Mouse (Mus musculus) stomach, postnatal 0 days (tissue): ENCODE measurements around the gene Ssmem1. TPM values are rescaled to one million over a fixed set of nuclear protein-coding genes. Genes with fewer than 3 reads are reported as not detected.
A peak's percentile ranks its signal among the peaks of the same experiment; 100 is the strongest.

Experiments used
- ATAC-seq: fragments of 200-750 bp; cut with Nextera tagmentation; 2 replicates; pipeline ENCODE4 v1.8.0; 2017; ENCODE audit not compliant: low FRiP score, low TSS enrichment
- DNase-seq: peaks from one replicate; pipeline ENCODE4 v3.0.0-alpha.2; 2016; ENCODE audit warnings: low spot score
- H3K27ac ChIP-seq: fragments of 300-500 bp; sonication (generic); replicated peaks from 2 replicates; pipeline ENCODE4 v1.5.1; 2014; ENCODE audit warnings: mild to moderate bottlenecking, control low read depth
- H3K27me3 ChIP-seq: fragments of 300-500 bp; sonication (generic); 2 replicates; pipeline ENCODE4 v1.6.1; 2014; ENCODE audit warnings: low read length; ENCODE audit not compliant: control insufficient read depth, insufficient read depth
- H3K36me3 ChIP-seq: fragments of 300-500 bp; sonication (generic); 2 replicates; pipeline ENCODE4 v1.6.1; 2014; ENCODE audit warnings: low read length, mixed read lengths; ENCODE audit not compliant: control insufficient read depth, insufficient read depth
- H3K4me1 ChIP-seq: fragments of 300-500 bp; sonication (generic); replicated peaks from 2 replicates; pipeline ENCODE4 v1.6.1; 2014; ENCODE audit warnings: antibody characterized with exemption; ENCODE audit not compliant: control insufficient read depth, insufficient read depth
- H3K4me2 ChIP-seq: fragments of 300-500 bp; sonication (generic); replicated peaks from 2 replicates; pipeline ENCODE4 v1.6.1; 2014; ENCODE audit warnings: low read depth, mild to moderate bottlenecking, control low read depth, moderate library complexity
- H3K4me3 ChIP-seq: fragments of 300-500 bp; sonication (generic); 2 replicates; pipeline ENCODE4 v1.5.1; 2014; ENCODE audit warnings: low read depth, low read length, control low read depth
- H3K9ac ChIP-seq: fragments of 300-500 bp; sonication (generic); 2 replicates; pipeline ENCODE4 v1.6.1; 2014; ENCODE audit warnings: mild to moderate bottlenecking, low read length, control low read depth, mixed read lengths
- H3K9me3 ChIP-seq: fragments of 300-500 bp; sonication (generic); 2 replicates; pipeline ENCODE4 v1.6.1; 2016; ENCODE audit warnings: low read length; ENCODE audit not compliant: control insufficient read depth
- CTCF ChIP-seq: IDR thresholded peaks from 2 replicates; pipeline ENCODE4 v1.5.1; 2016; ENCODE audit warnings: antibody characterized with exemption, low read depth, mild to moderate bottlenecking, moderate library complexity
- EP300 ChIP-seq: optimal IDR thresholded peaks from 2 replicates; pipeline ENCODE3; 2016; ENCODE audit warnings: antibody characterized with exemption
- WGBS: fragments of 180-500 bp; shearing (Covaris S2); extraction: QIAGEN DNeasy Blood & Tissue Kit; methylation state at CpG from one replicate; pipeline ENCODE4 v1.1.7; 2014; 5-methylcytosine and 5-hydroxymethylcytosine counted together
- polyA plus RNA-seq: library from polyadenylated mRNA; unstranded; fragments of >200 nt; fragmentation: Nextera tagmentation; extraction: Ambion mirVana; gene quantifications from 2 replicates; pipeline ENCODE4 v1.2.1, GENCODE M21; 2015

The Ssmem1 gene
- polyA plus RNA-seq, 1 experiment from 2014 or later = not detected

DNA sequence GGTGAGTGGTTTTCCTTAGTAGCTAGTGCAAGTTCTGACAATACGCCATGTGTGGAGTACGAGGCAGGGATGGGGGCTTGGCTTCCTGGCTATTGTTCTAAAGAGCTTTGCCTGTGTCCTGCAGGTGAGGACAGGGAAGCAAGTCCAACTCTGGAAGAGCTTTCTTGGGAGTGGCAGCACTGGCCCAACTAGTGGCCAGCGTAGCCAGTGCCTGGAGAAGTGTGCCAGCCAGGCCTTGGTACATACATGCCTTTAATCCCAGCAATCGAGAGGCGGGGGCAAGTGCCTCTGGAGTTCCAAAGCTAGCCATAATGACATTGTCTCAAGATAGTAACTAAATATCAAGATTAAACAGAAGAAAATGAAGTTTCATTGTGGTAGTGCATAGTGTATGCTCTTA, 642 bp downstream of the Ssmem1 start:
- 74% methylated on average over 5 of the region's 5 CpGs for WGBS
- no peak overlapping the region for H3K4me3 ChIP-seq
- DNase-seq = no peak
- H3K27me3 ChIP-seq = no peaks in the 10 kb centered on the region
- no peak overlapping the region for H3K4me2 ChIP-seq
- TF ChIP-seq EP300 (no peak), CTCF (no peak)
- H3K9me3 ChIP-seq = no peaks in the 10 kb centered on the region
- peaks cover 4% of the 10 kb centered on the region for H3K4me1 ChIP-seq
- peak overlapping the region; percentile 64 for H3K27ac ChIP-seq
- no peak overlapping the region for H3K9ac ChIP-seq
- no peak for ATAC-seq
- no peaks in the 10 kb centered on the region for H3K36me3 ChIP-seq

DNA sequence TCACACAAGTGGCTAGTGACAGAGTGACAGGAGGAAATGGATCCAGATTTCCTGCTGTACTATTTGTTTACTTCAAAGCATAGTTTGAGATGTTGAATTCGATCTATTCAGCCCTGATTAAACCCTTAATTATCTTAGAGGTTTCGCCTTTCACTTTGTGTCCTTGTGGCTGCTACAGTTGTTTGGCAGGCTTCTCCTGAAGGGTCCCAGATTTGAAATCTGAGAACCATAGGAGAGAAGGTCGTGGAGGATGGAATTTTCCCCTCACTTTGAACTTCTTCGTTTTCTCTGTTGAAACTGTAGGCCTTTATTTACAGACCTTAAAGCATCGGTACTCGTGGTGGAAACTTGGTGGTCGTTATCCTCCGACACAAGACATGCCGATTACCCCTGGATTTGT, 4.6 kb downstream of the Ssmem1 start:
- no peak for DNase-seq
- 15% methylated on average over 9 of the region's 9 CpGs for WGBS

DNA sequence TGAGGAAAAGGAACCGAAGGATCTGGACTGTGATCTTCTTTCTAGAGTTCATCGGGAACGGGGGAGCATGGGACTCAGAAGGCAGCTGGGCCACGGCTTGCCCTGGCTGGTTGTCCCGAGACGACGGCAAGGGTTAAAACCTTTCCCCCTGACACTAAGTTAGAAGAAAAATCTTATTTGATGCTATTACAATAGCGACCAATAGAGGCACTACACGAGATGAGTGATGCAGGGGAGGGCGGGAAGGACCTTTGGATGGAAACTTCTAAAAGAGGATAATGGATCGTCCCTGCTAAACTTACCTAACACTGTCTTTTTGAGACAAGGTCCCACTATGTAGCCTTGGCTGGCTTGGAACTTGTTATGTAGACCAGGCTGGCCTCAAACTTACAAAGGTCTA, 10.8 kb downstream of the Ssmem1 start:
- Histone ChIP-seq H3K4me3 (no peak overlapping the region), H3K27ac (no peak overlapping the region), H3K9ac (no peak overlapping the region), H3K4me1 (no peaks in the 10 kb centered on the region), H3K4me2 (no peak overlapping the region), H3K36me3 (no peaks in the 10 kb centered on the region), H3K27me3 (no peaks in the 10 kb centered on the region), H3K9me3 (no peaks in the 10 kb centered on the region)
- TF ChIP-seq CTCF (peak; percentile 50), EP300 (no peak)
- ATAC-seq (no peak), DNase-seq (no peak)
- 59% methylated on average over 11 of the region's 11 CpGs for WGBS

More for the DNA sequence above, 4.6 kb downstream of the Ssmem1 start:
- no peak for ATAC-seq
- TF ChIP-seq CTCF (no peak), EP300 (no peak)
- Histone ChIP-seq H3K4me1 (peaks cover 4% of the 10 kb centered on the region), H3K27ac (no peak overlapping the region), H3K9me3 (no peaks in the 10 kb centered on the region), H3K4me2 (no peak overlapping the region), H3K9ac (no peak overlapping the region), H3K27me3 (no peaks in the 10 kb centered on the region), H3K4me3 (no peak overlapping the region), H3K36me3 (no peaks in the 10 kb centered on the region)

DNA sequence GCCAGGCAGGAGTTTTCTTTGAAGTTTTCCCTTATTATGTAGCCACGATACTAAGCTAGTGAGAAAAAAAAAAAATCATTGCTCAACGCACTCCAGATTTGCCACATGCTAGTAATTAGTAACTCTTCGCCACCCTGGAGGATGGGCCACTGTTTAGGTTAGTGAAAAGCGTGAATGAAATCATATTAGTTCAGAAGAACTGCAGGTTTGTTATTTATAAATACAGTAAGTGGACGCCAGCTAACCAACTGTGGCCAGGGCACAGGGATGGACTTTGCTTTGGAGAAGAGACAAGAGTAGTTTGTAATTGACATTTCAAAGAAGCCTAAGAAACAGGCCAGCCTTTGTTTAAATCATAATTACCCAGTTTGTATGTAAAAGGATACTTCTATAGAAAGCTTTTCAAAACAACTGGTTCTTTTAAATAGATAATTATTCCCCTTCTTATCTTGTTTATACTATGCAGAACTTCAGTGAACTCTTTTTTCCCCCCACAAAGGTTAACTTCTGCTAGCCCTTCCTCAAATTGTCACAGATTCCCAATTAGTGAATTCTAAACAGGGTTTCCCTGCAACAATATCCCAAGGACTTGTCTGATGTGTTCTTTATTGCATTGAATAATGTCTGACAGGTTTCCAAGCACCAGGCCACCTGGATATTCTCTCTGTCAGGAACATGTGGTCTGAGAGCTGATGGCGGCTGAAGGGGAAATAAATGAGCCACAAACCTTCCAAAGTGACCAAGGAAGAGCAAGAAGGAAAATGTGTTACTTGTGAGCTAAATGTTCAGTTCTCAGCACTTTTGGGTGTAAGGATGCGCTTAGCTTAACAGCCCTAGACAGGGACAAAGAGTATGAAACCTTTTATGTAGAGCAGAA, 16.0 kb downstream of the Ssmem1 start:
- no peak overlapping the region for H3K27ac ChIP-seq

DNA sequence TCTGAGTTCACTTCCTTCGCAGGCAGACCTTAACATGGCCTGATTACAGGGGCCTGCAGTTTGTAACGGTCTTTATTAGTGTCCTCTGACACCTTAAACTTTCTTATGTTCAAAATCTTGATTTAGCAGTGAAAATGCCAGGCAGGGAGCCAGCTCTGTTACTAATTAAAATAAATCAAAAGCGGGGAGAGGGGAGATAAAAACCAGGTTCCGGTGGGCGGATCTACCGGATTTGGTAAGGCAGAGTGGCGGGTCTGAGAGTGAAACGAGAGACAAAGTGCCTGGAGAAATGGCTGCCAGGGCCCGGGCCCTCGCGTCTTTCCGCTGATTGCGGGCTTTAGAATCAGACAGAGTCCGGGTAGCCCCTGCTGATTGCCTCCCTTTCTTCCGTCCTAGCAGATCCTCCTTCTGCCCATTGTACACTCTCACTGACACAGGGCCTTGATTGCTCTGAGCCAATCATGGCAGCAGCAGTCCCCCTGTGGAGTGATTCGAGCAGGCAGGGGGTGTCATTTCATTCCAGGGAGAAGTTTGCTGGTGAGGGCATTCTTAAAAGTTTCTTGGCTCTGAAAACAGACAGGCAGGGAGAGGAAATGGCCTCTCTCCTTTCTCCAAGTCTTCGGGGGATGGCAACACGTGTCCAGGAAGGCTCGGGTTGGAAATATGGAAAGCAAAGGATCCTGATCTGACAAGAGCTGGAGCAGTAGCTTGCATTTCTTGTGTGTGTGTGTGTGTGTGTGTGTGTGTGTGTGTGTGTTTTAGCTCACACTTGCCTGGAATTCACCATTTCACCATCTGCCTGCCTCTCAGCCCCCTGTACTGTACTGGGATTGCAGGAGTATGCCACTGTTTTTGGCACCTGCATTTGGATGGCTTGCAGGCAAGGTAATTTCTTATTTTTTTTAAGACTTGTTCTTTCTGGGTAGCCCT, 17.2 kb downstream of the Ssmem1 start:
- no peaks in the 10 kb centered on the region for H3K36me3 ChIP-seq
- no peak overlapping the region for H3K4me3 ChIP-seq
- H3K9me3 ChIP-seq = no peaks in the 10 kb centered on the region
- H3K27me3 ChIP-seq = no peaks in the 10 kb centered on the region
- H3K27ac ChIP-seq = peak overlapping the region; percentile 78
- H3K9ac ChIP-seq = no peak overlapping the region
- 27% methylated on average over 19 of the region's 19 CpGs for WGBS
- H3K4me1 ChIP-seq = no peaks in the 10 kb centered on the region
- 0 out of 2 replicates have a peak overlapping the region, but pooled peaks have one; percentile 4 for H3K4me2 ChIP-seq
- DNase-seq (peak; percentile 22), ATAC-seq (no peak)
- TF ChIP-seq CTCF (no peak; the same call in 1 of the 2 replicates), EP300 (no peak)

More for the DNA sequence above, 16.0 kb downstream of the Ssmem1 start:
- no peaks in the 10 kb centered on the region for H3K27me3 ChIP-seq
- H3K9me3 ChIP-seq = no peaks in the 10 kb centered on the region
- no peak for TF ChIP-seq EP300
- no peak for TF ChIP-seq CTCF
- no peaks in the 10 kb centered on the region for H3K4me1 ChIP-seq
- ATAC-seq (no peak), DNase-seq (no peak)
- no peak overlapping the region for H3K4me3 ChIP-seq
- H3K36me3 ChIP-seq = no peaks in the 10 kb centered on the region
- H3K4me2 ChIP-seq = no peak overlapping the region
- H3K9ac ChIP-seq = no peak overlapping the region
- 63% methylated on average over 7 of the region's 7 CpGs for WGBS

DNA sequence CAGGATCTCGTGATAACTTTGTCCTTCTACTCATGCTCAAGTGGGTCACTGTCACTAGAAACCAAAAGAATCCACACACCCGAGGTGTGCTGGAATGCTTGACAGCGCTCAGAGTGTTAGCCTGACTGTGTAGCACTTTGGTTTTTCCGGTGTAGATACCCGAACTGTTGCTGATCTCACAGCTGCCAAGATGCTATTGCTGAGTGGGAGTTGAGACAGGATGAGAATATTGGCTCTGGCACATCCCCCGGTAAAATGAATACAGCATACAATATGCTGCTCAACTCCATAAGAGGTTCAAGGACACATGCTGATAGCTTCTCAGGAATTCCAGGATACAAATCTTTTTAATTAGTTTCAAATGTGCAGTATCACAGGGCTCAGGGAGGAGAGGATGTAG, 19.2 kb downstream of the Ssmem1 start:
- H3K9ac ChIP-seq = no peak overlapping the region

More for the DNA sequence above, 19.2 kb downstream of the Ssmem1 start:
- Histone ChIP-seq H3K27me3 (no peaks in the 10 kb centered on the region), H3K4me3 (no peak overlapping the region), H3K27ac (no peak overlapping the region), H3K4me2 (no peak overlapping the region), H3K9me3 (no peaks in the 10 kb centered on the region), H3K4me1 (no peaks in the 10 kb centered on the region), H3K36me3 (no peaks in the 10 kb centered on the region)
- TF ChIP-seq EP300 (no peak), CTCF (no peak)
- ATAC-seq (no peak), DNase-seq (no peak)
- WGBS = 59% methylated on average over 6 of the region's 6 CpGs
